Mouse (Mus musculus): Measurements from ENCODE around the gene Ncoa3.
"Not testable (repeated sequence)": the region's sequence is repeated elsewhere in the genome, so short reads cannot be mapped to it uniquely, and the experiment has no call there.

Ncoa3 gene

DNA sequence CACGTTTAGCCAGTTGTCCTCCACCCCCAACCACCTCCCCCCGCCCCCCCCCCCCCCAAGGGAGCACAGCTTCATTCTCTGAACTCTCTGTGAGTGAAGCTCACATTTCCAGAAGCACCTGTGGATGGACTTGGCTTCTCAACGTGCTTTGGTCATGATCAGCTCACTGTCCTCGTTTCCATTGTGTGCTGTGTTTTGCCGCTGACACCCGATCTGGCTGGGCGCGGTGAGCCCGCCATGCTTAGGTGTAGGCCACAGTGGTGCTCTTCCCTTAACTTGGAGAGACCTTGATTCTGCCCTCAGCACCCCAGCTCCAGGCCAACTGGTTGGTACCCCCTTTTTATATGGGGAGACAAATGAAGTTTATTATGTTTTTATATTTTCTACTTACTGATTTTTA lies 79.5 kb downstream of the Ncoa3 start:
- no peak for DNase-seq (ENCODE audit: extremely low spot score, low read depth, low spot score)

DNA sequence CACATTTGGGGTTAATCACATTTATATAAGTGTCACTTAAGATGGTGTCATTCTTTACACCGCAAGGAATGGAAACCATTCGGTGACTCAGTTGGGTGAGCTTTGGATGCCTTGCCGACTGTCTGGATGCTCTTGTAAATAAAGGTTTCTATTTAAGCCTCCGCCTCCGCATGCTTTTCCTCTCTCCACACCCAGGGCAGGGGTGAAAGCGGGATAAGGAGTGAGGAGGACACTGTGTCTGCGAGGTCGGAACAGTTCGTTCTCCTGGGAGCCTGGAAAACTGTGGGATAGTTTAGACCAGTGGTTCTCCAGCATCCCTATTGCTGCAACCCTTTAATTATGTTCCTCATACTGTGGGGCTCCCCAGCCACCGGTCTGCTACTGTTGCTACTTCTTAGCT lies 80.6 kb downstream of the Ncoa3 start:
- no peak for DNase-seq (ENCODE audit: extremely low spot score, low read depth, low spot score)

DNA sequence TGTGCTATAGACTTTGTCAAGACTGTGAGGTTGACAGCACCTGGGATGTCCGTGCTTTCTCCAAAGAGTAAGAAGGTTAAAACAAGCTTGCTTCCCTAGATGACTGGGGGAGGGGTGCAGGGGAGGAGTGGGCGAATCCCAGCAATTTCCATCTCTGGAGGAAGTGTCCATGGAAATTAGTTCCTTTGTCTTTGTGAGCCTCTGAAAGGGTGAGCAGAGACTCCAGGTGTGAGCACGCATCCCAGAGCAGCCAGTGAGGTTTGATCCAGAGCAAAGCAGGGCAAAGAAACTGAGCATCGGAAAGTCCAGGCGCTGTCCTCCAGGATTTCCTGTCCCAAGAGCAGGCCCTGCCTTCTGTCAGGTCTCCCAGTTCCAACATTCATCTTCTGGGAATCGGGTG lies 81.9 kb downstream of the Ncoa3 start:
- no peak for DNase-seq (ENCODE audit: extremely low spot score, low read depth, low spot score)

DNA sequence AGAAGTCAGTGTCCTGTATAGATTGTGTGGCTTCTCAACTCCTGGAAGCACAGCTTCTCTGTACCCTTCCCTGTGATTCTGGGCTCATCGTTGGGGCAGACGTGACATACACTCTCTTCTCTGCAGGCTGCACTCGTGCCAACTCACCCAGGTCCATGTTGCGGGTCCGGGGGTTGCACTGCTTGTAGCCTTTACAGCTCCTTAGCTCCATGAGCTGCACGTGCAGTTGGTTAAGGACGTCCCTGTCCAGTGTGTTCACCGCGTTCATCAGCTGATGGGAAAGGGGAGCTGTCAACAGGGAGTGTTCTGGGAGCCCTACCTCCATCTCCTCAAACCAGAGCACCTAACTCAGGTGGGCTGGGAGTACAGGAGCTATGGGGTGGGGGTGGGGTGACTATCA lies 84.9 kb downstream of the Ncoa3 start:
- no peak for DNase-seq (ENCODE audit: extremely low spot score, low read depth, low spot score)

DNA sequence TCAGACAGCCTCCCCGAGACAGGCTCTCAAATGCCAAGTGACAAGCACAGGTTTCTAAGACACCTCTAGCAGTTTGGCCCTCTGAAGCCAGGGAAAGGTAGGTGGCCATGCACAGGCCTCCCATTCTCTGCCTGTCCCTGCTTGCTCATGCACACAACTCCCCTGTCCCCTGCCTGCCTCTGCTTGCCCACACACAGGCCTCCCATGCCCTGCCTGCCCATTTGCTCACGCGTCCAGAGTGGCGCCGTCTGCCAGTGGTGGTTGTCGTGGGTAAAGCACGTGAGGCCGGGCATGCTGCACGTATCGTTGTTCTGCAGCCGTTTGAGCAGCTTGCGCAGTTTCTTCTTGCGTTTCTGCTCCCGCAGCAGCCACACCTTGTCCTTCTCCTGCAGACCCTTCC lies 86.8 kb downstream of the Ncoa3 start:
- DNase-seq (ENCODE audit: extremely low spot score, low read depth, low spot score), result no peak

DNA sequence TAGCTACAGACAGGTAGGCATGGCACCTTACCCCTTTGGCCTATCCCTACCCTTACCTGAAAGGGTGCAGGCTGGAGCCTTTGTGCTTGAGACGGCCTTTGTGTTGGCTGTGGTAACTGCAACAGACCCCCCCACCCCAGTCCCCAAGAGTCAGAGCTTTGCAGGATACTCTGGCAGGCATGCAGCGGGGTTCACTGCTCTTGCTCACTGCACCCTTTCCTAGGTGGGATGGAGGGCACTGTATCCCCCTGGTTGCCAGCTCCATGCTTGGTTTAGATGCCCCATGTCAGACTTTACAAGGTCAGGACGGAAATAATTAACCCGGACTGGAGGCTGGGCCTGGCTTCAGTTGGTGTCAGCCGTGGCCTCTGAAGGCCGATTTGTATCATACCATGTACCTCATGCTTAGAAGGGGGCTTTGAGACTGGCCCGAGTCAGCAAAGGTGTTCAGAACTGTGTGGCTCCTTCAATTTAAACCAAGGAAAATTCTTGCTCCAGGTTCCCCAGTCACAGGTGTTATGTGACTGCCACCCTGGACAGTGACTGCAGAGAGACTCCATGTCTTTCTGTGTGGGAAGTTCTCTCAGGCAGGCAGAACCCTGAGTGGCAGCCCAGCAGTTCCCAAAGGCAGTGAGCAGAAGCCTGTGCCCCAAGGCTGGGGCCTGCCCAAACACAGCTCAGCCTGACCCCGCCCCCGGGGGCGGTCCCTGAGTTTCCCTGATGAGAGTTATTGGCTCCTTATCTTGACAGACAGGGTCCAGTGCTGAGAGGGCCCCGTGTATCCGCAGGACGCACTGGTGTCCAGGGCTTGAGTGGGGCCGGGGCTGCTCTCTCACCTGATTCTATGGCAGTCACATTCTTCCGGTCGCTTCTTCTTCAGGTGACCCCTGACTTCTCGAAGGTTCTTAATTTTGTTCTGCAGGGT lies 87.8 kb downstream of the Ncoa3 start:
- DNase-seq (ENCODE audit: extremely low spot score, low read depth, low spot score), result no peak

DNA sequence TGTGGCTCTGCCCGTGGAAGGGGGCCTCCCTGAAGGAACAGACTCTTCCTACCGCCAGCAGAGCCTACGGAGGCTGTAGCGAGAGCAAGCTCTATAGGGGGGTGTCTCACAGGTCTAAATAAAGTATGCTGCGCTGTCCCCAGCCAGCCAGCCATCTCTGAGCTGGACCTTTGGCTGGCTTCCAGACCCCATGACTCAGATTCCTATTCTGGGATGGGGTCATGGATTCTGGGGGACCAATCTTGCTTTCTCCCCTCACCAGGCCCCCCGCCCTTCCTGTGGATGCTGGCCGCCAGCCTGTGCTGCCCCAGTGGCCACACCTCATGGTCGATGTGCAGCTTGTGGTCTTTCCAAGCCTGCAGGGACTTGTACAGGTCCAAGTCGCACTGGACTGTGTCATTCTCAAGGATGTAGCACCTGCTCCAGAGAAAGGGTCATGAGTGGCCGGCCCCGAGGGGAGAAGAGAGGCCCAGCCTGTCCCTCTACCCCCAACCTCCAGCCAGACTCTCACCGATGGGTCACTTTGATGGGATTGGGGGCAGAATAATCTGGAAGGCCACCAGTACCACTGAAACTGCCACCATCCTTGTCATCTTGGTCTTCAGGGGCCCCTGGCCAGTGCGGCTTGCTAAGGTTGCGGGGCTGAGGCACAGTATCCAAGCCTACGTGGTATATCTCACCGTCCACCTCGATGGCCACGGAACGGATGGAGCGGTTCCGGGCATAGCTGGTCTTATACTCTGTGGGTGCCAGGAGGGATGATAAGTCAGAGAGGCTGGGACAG lies 88.7 kb downstream of the Ncoa3 start:
- no peak for DNase-seq (ENCODE audit: extremely low spot score, low read depth, low spot score)

DNA sequence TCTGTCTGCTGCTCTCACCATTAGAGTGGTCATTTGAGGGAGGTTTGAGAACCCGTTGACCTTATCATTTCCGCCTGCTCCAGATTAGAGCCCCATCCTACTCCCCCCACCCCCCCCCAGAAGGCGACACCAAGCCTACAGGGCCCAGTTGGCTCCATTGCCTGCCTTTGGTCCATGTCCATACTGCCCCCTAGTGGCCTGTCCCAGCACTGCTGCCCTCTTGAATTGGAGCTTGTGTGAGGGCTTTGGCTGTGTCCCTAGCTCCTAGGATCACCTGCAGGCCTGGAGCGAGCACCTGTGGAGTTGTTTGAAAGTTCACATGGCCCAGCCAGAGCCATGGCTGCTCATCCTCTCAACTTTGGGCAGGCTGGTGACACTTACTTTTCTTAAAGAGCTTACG lies 89.8 kb downstream of the Ncoa3 start:
- peak; percentile 26 for DNase-seq (ENCODE audit: extremely low spot score, low read depth, low spot score)

DNA sequence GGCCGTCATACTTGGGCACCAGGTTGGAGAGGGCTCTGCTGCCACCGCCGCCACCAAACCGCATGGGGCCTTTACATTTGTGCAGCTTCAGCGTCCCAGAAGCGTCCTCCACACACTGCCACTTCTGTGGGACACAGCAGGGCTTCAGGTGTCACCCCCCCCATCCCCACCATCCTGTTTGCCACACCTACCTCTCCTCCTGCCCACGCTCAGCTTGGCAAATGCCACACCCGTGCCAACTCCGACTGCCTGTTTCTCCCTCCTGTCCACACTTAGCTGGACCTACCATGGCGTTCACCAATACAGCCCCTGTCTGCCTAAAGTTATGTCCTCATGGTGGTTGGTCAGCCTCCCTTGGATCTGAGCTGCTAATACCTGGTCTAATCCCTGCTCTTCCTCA lies 90.2 kb downstream of the Ncoa3 start:
- DNase-seq (ENCODE audit: extremely low spot score, low read depth, low spot score), result no peak

DNA sequence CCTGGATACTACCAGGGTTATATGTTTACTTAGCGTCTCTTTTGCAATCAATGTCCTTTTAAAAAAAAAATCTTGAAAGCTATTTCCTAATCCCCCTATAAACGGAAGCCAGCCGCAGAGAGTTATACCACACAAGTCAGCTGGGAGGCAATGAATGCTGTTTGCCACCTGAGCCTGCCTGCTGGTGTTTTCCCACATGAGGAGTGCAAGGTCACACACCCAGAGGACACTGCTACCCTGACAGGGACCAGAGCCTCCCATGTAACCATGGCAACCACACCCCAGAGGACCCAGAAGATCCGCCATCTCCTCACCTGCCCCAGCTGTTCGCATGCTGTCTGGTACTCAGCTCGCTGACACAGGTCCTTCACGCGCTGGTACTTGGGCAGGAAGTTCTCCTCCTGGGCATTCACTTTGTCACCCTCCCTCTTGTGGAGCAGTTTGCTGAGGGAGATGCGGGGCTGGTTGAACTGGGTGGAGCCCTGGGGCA lies 91.2 kb downstream of the Ncoa3 start:
- DNase-seq (ENCODE audit: extremely low spot score, low read depth, low spot score), result no peak

DNA sequence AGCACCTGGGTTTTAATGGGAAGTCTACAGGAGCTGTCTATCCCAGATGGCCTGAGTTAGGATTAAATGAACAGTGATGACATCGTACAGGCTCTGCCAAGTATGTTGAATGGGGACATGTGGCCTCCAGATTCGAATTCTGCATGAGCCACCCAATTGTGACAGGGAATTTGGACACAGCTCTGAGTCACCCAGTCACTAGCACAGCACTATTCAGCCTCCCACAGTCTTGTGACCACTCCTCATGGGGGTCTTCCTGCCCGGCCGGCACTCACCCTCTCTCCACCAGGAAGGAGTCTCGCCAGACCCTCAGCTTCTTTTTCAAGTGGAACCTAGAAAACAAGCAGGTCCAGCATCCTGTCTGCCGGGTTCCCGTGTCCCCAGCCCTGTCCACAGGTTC lies 91.7 kb downstream of the Ncoa3 start:
- DNase-seq (ENCODE audit: extremely low spot score, low read depth, low spot score), result no peak

DNA sequence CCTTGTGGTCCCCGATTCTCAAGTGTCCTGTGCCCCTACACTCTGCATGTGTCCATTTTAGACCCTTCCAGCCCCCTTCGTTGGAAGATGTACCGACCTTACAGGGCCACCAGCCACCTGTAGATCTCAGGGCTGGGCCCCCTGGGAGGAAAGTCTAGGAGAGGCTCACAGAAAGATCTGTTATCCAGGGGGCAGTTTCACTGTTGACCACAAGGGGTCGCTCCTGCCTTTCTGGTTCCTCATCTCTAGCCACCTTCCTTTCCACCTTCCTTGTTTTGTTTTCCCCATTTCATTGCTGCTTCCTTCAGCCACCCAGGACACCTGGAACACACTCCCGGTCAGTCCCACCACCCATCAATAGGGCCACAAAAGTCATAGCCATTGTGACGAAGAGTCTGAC lies 92.5 kb downstream of the Ncoa3 start:
- not testable (repeated sequence) for DNase-seq (ENCODE audit: extremely low spot score, low read depth, low spot score)

DNA sequence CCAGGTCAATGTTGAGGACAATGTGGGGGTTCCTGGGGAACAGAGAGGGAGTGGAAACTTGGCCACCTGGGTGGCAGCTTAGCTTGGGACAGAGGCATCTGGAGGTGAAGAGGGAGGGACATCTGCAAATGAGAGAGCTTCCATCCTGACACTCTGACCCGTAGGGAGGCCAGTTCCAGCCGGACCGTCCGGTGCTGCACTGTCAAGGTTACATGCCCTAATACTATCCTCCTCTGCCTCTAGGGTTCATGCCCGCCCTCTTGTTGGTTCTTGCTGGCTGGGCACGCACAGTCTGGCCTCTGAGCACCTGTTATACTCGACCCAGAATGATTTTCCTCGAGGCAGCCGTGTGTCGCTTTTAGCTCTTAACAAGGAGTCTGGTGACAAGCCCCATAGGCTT lies 93.3 kb downstream of the Ncoa3 start:
- no peak for DNase-seq (ENCODE audit: extremely low spot score, low read depth, low spot score)

DNA sequence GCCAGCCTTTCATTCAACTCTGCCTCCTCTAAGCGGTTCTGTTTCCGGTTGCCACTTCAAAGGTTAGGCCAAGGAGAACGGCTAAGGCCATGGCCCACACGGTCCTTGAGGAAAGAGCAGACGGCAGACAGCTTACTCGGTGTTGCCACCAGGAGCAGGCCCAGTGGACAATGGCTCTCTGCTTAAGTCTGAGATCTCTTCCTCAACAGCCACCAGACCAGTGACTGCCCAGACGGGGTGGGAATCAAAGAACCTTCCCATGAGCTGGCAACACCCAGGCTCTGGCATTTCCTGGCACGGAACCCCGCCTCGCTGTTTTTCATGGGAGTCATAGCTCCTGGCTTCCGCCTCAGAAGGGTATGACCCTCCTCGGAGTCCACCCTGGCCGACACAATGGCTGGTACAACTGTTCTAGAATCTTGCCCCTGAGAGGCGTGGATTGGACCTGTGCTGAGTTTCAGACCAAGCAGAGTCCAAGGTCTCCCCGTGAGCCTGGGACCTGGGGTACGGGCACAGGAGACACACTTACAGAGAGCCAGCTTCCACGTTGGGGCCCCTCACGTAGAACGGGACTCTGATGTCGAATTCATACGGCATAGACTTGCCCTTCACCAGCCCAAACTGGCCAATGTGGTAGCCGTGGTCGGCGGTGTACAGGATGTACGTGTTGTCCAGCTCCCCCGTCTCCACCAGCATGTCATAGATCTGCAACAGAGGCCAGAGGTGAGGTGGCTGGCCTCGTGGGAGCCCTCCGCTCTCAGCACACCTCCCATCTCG lies 94.2 kb downstream of the Ncoa3 start:
- no peak for DNase-seq (ENCODE audit: extremely low spot score, low read depth, low spot score)

DNA sequence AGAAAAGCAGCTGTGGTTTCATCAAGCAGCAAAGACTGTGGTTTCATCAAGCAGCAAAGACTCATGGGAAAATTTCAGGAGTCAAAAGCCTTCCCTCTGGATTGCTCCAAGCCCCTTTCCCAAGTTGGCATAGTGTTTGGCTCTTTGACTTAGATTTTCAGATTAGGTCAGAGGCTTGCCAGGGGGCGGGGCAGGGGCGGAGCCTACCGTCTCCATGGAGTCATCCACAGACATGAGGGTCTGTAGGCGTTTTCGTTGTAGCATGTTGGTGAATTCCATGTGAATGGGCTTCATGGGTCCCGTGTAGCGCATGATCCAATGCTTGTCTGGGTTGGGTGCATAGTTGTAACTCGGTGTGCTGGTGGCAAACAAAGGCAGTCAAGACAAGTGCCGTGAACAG lies 96.6 kb downstream of the Ncoa3 start:
- no peak for DNase-seq (ENCODE audit: extremely low spot score, low read depth, low spot score)

DNA sequence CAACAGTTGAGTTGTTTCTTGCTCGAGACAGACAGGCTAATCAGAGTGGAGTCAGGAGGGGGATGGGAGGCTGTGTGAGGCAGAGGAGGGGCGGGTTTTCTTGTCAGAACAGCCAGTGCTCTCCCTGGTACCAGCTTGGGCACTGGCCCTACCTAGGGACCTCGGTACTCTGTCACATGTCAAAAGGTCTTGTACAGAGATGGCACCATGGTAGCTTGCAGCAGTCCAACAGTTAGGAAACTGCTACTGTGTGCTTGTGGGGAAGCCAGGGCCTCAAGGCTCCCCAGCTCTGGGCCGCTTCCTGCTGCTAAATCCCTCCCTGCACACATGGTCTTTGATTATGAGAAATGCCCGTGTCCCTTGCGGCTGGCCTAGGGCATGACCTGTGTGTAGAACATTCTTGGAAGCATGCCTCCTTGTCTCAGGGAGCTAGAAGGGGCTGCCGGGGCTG lies 97.7 kb downstream of the Ncoa3 start:
- DNase-seq (ENCODE audit: extremely low spot score, low read depth, low spot score), result no peak

DNA sequence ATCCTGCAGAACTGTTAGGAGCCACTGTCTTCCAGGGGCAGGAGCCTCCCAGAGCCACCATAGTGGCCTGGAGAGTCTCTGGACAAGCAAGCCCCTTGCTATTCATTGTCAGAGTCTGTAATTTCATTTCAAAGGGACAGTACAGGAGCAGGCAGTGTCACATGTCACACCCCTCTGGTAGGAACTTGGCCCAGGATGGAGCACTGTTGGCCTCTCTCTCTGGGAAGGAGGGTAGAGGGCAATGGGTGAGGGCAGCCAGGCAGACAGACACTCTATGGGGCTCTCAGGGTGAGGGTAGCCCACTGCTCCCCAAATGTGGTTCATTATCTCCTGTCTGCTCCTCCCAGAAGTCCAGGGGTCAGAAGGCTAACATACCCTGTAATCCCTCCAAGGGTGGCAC lies 99.2 kb downstream of the Ncoa3 start:
- DNase-seq (ENCODE audit: extremely low spot score, low read depth, low spot score), result no peak

DNA sequence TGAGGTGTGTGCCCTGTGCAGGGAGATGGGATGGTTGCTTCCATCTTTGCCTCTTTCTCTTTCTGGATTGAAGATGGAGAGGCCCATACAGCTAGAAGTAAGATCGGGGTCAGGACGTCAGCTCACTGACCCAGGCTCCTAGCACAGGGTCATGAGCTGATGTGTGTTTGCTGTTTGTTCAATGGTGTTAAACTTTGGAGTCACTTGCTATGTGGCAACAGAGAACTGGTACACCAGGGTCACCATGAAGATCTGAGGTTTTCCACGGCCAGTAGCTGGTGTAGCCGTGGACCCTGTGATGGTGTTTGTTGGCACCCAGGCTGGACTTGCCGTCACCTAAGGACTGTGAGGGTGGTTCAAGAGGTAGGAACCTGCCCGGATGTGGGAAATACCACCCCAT lies 100.0 kb downstream of the Ncoa3 start:
- DNase-seq (ENCODE audit: extremely low spot score, low read depth, low spot score), result no peak

DNA sequence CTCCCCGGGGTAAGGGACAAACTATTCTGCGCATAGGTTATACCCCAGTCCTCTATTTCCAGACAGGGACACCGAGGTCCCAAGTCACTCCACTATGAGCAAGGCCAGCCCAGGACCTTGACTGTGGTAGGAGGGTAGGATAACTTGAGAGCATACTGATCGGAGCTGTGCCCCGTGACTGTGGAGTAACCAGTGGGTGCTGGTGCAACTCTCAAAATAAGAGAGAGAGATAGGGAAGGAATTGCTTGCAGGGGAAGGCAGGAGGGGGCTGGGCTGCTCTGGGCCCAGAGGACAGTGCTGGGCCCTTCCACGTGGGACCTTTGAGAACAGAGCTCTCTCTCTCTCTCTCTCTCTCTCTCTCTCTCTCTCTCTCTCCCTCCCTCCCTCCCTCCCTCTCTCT lies 103.9 kb downstream of the Ncoa3 start:
- no peak for DNase-seq (ENCODE audit: extremely low spot score, low read depth, low spot score)

DNA sequence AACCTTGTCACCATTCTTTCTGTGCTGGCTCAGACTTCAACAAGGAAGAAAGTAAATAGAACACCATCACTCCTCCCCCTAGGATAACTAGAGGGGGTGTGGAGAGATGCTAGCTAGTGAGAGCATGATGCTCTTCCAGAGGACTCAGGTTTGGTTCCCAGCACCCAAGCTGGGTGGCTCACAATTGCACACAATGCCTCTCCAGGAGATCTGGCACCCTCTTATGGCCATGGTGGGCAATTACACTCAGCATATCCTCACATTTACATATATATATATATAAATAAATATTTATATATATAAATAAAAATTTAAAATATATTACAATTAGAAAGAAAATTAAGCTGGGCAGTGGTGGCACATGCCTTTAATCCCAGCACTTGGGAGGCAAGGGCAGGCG lies 104.4 kb downstream of the Ncoa3 start:
- DNase-seq (ENCODE audit: extremely low spot score, low read depth, low spot score), result no peak
